Mouse (Mus musculus) embryonic facial prominence, embryonic 14.5 days (tissue): Measurements from ENCODE around the gene Spryd3. TPM values are rescaled to one million over a fixed set of nuclear protein-coding genes. Genes with fewer than 3 reads are reported as not detected.

Experiments used
- ATAC-seq: fragments of 200-750 bp; cut with Nextera tagmentation; 2 replicates; pipeline ENCODE4 v1.8.0; 2017; ENCODE audit warnings: low read depth, moderate number of reproducible peaks, moderate TSS enrichment
- DNase-seq: peaks from one replicate; pipeline ENCODE4 v3.0.0-alpha.2; 2015; ENCODE audit warnings: low spot score
- H3K27ac ChIP-seq: fragments of 300-500 bp; sonication (generic); replicated peaks from 2 replicates; pipeline ENCODE4 v1.5.1; 2014; ENCODE audit warnings: low read depth, mild to moderate bottlenecking, low read length, moderate library complexity
- H3K27me3 ChIP-seq: fragments of 300-500 bp; sonication (generic); replicated peaks from 2 replicates; pipeline ENCODE4 v1.6.1; 2014; ENCODE audit warnings: low read length; ENCODE audit not compliant: control insufficient read depth, insufficient read depth
- H3K36me3 ChIP-seq: fragments of 300-500 bp; sonication (generic); 2 replicates; pipeline ENCODE4 v1.6.1; 2014; ENCODE audit warnings: low read length, mixed read lengths; ENCODE audit not compliant: control insufficient read depth, insufficient read depth
- H3K4me1 ChIP-seq: fragments of 300-500 bp; sonication (generic); 2 replicates; pipeline ENCODE4 v1.6.1; 2014; ENCODE audit warnings: antibody characterized with exemption, low read length; ENCODE audit not compliant: control insufficient read depth, insufficient read depth
- H3K4me2 ChIP-seq: fragments of 300-500 bp; sonication (generic); 2 replicates; pipeline ENCODE4 v1.6.1; 2014; ENCODE audit warnings: low read depth, mild to moderate bottlenecking, low read length, moderate library complexity, mixed read lengths
- H3K4me3 ChIP-seq: fragments of 300-500 bp; sonication (generic); 2 replicates; pipeline ENCODE4 v1.5.1; 2014; ENCODE audit warnings: low read depth, mild to moderate bottlenecking, low read length
- H3K9ac ChIP-seq: fragments of 300-500 bp; sonication (generic); 2 replicates; pipeline ENCODE4 v1.6.1; 2014; ENCODE audit warnings: low read depth, mild to moderate bottlenecking, low read length, moderate library complexity, mixed read lengths
- H3K9me3 ChIP-seq: fragments of 300-500 bp; sonication (generic); 2 replicates; pipeline ENCODE4 v1.6.1; 2016; ENCODE audit warnings: low read length; ENCODE audit not compliant: control insufficient read depth
- WGBS: fragments of 180-500 bp; shearing (Covaris S2); extraction: QIAGEN DNeasy Blood & Tissue Kit; methylation state at CpG from one replicate; pipeline ENCODE4 v1.1.7; 2014; 5-methylcytosine and 5-hydroxymethylcytosine counted together
- polyA plus RNA-seq: library from polyadenylated mRNA; unstranded; fragments of >200 nt; fragmentation: Nextera tagmentation; extraction: Ambion mirVana; gene quantifications from 2 replicates; pipeline ENCODE4 v1.2.1, GENCODE M21; 2014

The Spryd3 gene
- polyA plus RNA-seq, 1 experiment from 2014 or later = 19.2 TPM

- Histone ChIP-seq H3K27me3 (no peaks in the 10 kb centered on the region), H3K4me2 (no peak overlapping the region), H3K4me1 (peaks cover 6% of the 10 kb centered on the region; the same call in 1 of the 2 replicates), H3K9me3 (no peaks in the 10 kb centered on the region), H3K4me3 (no peak overlapping the region), H3K36me3 (peaks cover 96% of the 10 kb centered on the region), H3K9ac (no peak overlapping the region), H3K27ac (no peak overlapping the region)
- WGBS = 76% methylated on average over 4 of the region's 4 CpGs
- DNase-seq = no peak
- no peak for ATAC-seq
Measured at GRCm38 (mm10) chr15:102113674-102114073, 22.4 kb downstream of the Spryd3 start.

GRCm38 (mm10) chr15:102112827-102113226 is 23.2 kb downstream of the Spryd3 start:
- no peak for ATAC-seq
- Histone ChIP-seq H3K4me3 (no peak overlapping the region), H3K27me3 (no peaks in the 10 kb centered on the region), H3K27ac (no peak overlapping the region), H3K4me2 (no peak overlapping the region), H3K36me3 (peaks cover 96% of the 10 kb centered on the region), H3K9ac (no peak overlapping the region), H3K9me3 (no peaks in the 10 kb centered on the region), H3K4me1 (peaks cover 6% of the 10 kb centered on the region; the same call in 1 of the 2 replicates)
- WGBS = 71% methylated on average over 8 of the region's 8 CpGs
- DNase-seq = no peak

GRCm38 (mm10) chr15:102112181-102112580 is 23.9 kb downstream of the Spryd3 start:
- DNase-seq (no peak), ATAC-seq (no peak)
- WGBS = 91% methylated on average over 6 of the region's 6 CpGs
- no peaks in the 10 kb centered on the region for H3K9me3 ChIP-seq
- H3K4me3 ChIP-seq = no peak overlapping the region
- H3K36me3 ChIP-seq = peaks cover 97% of the 10 kb centered on the region
- H3K4me2 ChIP-seq = no peak overlapping the region
- H3K4me1 ChIP-seq = peaks cover 6% of the 10 kb centered on the region; the same call in 1 of the 2 replicates
- no peaks in the 10 kb centered on the region for H3K27me3 ChIP-seq
- H3K9ac ChIP-seq = no peak overlapping the region
- no peak overlapping the region for H3K27ac ChIP-seq

- H3K27ac ChIP-seq = no peak overlapping the region
Measured at GRCm38 (mm10) chr15:102111495-102111829, 24.6 kb downstream of the Spryd3 start.

DNA sequence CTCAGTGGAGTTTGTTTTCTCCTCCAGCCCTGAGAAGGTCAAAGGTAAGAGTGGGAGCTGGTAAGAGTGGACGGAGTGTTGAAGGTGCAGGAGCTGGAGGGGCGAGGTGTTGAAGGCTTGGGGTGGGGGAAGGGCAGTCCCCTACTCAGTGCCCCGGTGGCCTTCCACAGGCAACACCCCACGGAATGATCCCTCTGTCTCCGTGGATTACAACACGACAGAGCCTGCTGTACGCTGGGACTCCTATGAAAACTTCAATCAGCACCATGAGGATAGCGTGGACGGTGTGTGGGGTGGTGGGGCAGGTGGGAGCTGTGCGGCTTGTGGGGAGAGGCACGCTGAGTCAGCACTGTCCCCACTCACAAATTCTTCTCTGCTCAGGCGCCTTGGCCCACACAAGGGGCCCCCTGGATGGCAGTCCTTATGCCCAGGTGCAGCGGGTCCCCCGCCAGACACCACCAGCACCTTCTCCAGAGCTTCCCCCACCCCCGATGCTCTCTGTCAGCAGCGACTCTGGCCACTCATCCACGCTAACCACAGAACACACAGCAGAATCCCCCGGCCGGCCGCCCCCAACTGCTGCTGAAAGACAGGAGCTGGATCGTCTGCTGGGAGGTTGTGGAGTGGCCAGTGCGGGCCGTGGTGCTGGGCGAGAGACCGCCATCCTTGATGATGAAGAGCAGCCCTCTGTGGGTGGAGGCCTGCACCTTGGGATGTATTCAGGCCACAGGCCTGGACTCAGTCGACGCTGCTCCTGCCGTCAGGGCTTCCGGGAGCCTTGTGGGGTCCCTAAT is 25.1 kb downstream of the Spryd3 start:
- H3K4me3 ChIP-seq = no peak overlapping the region
- H3K27ac ChIP-seq = no peak overlapping the region
- peaks cover 5% of the 10 kb centered on the region; the same call in 1 of the 2 replicates for H3K4me1 ChIP-seq
- H3K27me3 ChIP-seq = no peaks in the 10 kb centered on the region
- no peaks in the 10 kb centered on the region for H3K9me3 ChIP-seq
- DNase-seq (no peak), ATAC-seq (no peak)
- peaks cover 97% of the 10 kb centered on the region for H3K36me3 ChIP-seq
- WGBS = 81% methylated on average over 20 of the region's 29 CpGs
- H3K4me2 ChIP-seq = no peak overlapping the region
- H3K9ac ChIP-seq = no peak overlapping the region

More at GRCm38 (mm10) chr15:102111495-102111829, 24.6 kb downstream of the Spryd3 start:
- H3K27me3 ChIP-seq = no peaks in the 10 kb centered on the region
- peaks cover 97% of the 10 kb centered on the region for H3K36me3 ChIP-seq
- H3K9ac ChIP-seq = no peak overlapping the region
- DNase-seq = no peak
- H3K4me2 ChIP-seq = no peak overlapping the region
- no peak for ATAC-seq
- 85% methylated on average over 11 of the region's 11 CpGs for WGBS
- H3K9me3 ChIP-seq = no peaks in the 10 kb centered on the region
- H3K4me3 ChIP-seq = no peak overlapping the region
- peaks cover 4% of the 10 kb centered on the region; the same call in 1 of the 2 replicates for H3K4me1 ChIP-seq

DNA sequence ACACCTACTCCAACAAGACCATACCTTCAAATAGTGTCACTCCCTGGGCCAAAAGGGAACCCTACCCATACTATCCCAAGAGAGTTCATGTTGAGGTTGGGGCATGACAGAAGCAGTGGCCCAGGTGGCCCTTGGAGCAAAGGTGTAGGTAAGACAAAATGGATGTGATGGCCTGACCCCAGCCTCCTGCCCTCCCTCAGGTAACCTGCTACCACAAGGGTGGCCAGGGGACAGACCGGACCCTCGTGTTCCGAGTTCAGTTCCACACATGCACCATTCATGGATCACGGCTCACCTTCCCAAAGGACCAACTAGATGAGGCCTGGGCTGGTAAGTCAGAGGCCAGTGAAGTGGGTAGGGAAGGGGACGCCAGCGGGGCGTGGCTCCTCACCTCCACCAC is 25.8 kb downstream of the Spryd3 start:
- Histone ChIP-seq H3K27me3 (no peaks in the 10 kb centered on the region), H3K9ac (no peak overlapping the region), H3K4me2 (no peak overlapping the region), H3K4me1 (peaks cover 11% of the 10 kb centered on the region), H3K9me3 (no peaks in the 10 kb centered on the region), H3K27ac (no peak overlapping the region), H3K4me3 (no peak overlapping the region), H3K36me3 (peaks cover 97% of the 10 kb centered on the region)
- no peak for DNase-seq
- WGBS = 96% methylated on average over 7 of the region's 7 CpGs
- ATAC-seq = no peak

GRCm38 (mm10) chr15:102108651-102109525 is 27.1 kb downstream of the Spryd3 start:
- Histone ChIP-seq H3K4me3 (no peak overlapping the region), H3K4me2 (no peak overlapping the region; the same call in 1 of the 2 replicates), H3K36me3 (peaks cover 91% of the 10 kb centered on the region), H3K9me3 (no peaks in the 10 kb centered on the region), H3K27me3 (no peaks in the 10 kb centered on the region), H3K4me1 (peaks cover 20% of the 10 kb centered on the region), H3K9ac (0 out of 2 replicates have a peak overlapping the region, but pooled peaks have one; percentile 22), H3K27ac (peak overlapping the region; percentile 24)
- DNase-seq = peak; percentile 85
- peak; percentile 45 for ATAC-seq
- 47% methylated on average over 18 of the region's 18 CpGs for WGBS

DNA sequence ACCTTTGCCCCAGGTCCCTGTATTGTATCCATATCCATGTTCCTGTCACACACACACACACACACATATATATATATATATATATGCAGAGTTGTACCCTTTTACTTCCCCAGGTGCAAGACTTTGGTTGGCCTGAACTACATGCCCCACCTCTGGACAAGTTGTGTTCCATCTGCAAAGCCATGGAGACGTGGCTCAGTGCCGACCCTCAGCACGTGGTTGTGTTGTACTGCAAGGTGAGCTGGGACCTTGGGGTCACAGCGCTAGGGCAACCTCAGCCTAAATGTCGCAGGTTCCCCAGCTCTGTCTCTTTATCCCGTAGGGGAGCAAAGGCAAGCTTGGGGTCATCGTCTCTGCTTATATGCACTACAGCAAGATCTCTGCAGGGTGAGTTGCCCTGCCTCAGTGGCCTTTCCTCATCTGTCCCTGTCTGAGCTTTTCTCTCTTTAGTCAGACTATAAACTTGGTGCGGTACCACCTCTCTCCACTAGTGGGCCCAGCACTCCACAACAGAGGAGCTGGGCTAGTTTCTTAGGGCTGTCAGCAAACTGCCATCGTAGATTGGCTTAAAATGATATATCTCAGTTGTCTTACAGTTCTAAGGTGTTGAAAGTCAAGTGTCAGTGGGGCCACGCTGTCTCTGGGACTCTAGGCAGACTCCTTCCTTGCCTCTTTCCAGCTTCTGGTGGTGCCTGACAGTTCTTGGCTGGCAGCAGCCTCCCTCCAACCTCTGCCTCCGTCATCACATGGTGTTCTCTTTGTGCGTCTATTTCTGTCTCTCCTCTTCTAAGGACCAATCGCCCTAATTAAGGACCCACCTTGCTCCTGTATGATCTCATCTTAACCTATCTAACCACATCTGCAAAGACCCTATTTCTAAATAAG is 28.1 kb downstream of the Spryd3 start:
- 44% methylated on average over 13 of the region's 13 CpGs for WGBS
- Histone ChIP-seq H3K4me2 (peak overlapping the region; percentile 65), H3K9me3 (no peaks in the 10 kb centered on the region), H3K4me3 (0 out of 2 replicates have a peak overlapping the region, but pooled peaks have one; percentile 15), H3K27ac (no peak overlapping the region), H3K4me1 (peaks cover 30% of the 10 kb centered on the region), H3K9ac (no peak overlapping the region), H3K27me3 (no peaks in the 10 kb centered on the region), H3K36me3 (peaks cover 82% of the 10 kb centered on the region)
- ATAC-seq = no peak
- peak; percentile 70 for DNase-seq
